Mouse (Mus musculus) lung, adult 2 months (tissue): ENCODE results near the gene Mmd2.

Source experiments
- CTCF ChIP-seq: fragments of 200-500 bp; IDR thresholded peaks from 2 replicates; pipeline ENCODE4 v1.5.1; 2011; ENCODE audit warnings: mild to moderate bottlenecking, low read length, control low read depth; ENCODE audit not compliant: insufficient read depth
- POLR2A ChIP-seq: fragments of 200-500 bp; IDR thresholded peaks from 2 replicates; pipeline ENCODE4 v1.6.1; 2011; ENCODE audit warnings: low read depth, mild to moderate bottlenecking, control low read depth, low read length, borderline replicate concordance; ENCODE audit errors: extremely low read depth

- TF ChIP-seq POLR2A = no peak
- no peak for TF ChIP-seq CTCF
These were observed 12.9 kb downstream of the Mmd2 start for GRCm38 (mm10) chr5:142595698-142596097.
